Mouse (Mus musculus): ENCODE measurements around the gene 2210408I21Rik.

The 2210408I21Rik gene

DNA sequence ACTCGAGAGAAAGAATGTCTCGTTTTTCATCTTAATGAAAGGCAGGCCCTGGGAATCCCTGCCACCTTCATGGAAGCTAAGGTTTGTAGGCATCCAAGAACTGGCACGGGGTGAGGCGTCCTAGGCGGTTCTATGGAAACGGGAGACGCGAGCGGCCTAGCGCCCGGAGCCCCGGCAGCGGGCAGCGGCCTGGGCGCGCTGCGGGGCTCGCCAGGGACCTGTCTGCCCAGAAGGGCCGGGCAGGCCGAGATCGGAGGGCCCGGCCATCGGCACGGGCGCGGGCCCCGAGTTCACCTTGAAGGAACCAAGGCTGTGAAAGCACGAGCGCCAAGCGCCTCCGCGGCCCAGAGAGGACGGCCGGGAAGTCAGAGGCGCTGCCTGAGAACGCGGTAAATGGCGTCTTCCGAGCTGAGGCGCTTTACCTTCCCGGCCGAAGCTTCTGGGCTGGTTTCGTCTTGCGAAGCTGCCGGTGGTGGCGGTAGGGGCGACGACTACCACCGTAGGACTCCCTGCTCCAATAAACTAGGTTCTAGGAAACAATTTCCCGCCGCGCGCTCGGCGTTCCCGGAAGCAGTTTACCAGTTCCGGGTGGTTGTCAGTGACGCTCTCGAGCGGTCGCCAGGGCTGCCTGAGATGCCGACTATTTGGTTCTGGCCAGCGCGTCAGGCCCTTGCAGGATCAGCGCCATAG, at the start of gene 2210408I21Rik, which contains the start of gene Slf1:
Gene 2210408I21Rik (plus strand): TSS at position 610 of the 690 bp plus-strand sequence.
Gene Slf1 (minus strand): TSS at position 543 of the 690 bp plus-strand sequence.
- peak; percentile 93 to 94 for DNase-seq

- peak; percentile 21 to 35 for DNase-seq
These were observed 42.5 kb upstream of the 2210408I21Rik start for GRCm38 (mm10) chr13:77092876-77093275.

GRCm38 (mm10) chr13:77107734-77108133, 27.6 kb upstream of the 2210408I21Rik start:
- no peak for DNase-seq

GRCm38 (mm10) chr13:77118695-77119094, 16.6 kb upstream of the 2210408I21Rik start:
- no peak for DNase-seq

DNA sequence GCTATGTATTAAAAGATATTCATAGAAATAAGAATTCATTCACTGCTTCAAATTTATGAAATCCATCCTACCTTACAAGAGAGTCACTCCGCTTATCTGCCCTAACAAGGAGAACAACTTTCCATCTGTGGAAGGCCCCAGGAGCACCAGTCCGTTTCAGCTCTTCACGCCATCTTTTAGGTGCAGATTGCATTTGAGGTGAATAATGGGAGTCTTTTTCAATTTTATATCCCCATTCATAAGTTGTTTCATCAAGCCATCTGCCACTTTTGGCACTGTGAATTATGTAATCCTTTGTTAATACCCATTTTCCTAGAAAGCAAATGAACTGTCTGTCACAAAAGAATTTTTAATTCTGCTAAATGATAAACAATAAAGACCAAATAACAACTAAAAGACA, 10.2 kb upstream of the 2210408I21Rik start:
- peak in 1 of 2 experiments; percentile 19 for DNase-seq

GRCm38 (mm10) chr13:77128240-77128639, 7.1 kb upstream of the 2210408I21Rik start:
- no peak for DNase-seq

DNA sequence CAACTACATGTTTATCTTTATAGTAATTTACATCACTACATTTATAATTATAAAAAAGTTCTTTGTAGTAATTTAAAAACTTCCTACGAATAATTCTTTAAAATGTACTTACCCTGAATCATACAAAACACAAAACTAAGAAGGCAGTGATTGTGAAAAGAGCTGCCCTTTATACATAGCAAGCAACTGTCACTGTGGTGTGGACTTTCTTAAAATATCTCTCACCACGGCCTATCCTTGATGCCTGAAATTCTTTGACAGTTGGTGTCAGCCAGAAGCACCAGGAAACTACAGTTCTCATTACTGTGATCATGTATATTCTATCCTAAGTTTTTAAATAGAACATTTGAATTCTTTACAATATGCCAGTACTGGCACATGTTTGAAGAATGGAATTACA, 4.2 kb upstream of the 2210408I21Rik start:
- no peak for DNase-seq

GRCm38 (mm10) chr13:77135621-77135981, 261 bp downstream of the 2210408I21Rik start:
- no peak for DNase-seq

DNA sequence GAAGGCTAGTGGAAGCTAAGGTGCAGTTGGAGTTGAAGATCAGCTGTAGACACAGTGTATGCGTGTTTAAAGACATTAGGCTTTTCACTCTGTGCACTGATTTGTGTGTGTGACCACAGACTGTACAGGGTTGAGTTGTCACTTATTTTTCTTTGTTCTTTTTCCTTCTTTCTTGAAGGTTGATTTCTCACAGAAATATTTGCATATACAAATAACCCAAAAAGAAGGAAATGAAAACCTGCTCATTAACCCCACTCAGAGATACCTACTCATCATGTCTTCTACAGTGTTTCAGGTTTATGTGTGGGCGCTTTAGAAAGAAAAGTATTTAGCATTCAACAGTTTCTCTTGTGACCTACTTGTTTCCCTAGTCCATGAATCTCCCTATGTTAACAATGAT, 5.5 kb downstream of the 2210408I21Rik start:
- no peak for DNase-seq

- DNase-seq: no peak
These were observed 42.6 kb downstream of the 2210408I21Rik start for GRCm38 (mm10) chr13:77177931-77178330.

DNA sequence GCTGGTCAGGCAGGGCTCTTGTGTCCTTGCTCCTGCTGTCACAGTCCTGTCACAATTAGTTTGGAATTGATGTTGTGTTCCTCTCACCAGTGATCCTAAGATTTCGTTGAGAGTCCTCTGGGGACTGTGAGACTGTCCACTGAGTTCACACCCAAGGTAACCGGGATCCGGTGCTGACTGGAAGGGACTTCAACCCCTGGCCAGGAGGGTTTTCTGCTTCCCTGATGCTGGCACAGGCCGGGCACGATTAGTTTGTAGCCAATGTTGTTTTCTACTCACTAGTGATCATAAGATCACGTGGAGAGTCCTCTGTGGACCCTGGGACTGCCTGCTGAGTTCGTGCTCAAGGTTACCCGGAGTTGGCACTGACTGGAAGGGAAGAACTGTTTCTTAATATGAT, 55.3 kb downstream of the 2210408I21Rik start:
- no peak for DNase-seq

- no peak for DNase-seq
These were observed 56.9 kb downstream of the 2210408I21Rik start for GRCm38 (mm10) chr13:77192201-77192600.

- no peak for DNase-seq
These were observed 73.6 kb downstream of the 2210408I21Rik start for GRCm38 (mm10) chr13:77208764-77209418.

GRCm38 (mm10) chr13:77213196-77213595, 77.9 kb downstream of the 2210408I21Rik start:
- no peak for DNase-seq

DNA sequence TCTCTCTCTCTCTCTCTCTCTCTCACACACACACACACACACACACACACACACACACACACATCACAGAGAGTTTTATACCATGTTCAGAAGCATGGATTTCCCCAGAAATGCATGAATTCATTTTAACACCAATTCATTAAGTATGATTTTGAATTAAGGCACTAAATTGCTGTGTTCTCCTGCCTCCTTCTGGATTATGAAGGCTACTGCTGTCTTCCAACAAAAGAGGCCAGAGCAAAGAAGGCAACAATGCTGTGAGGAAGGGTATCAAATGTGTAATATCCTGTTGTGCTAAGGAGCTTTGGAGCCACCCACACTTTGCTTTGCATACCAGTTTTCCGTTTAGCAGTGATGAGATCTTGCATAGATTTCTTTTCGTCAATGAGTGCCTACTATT, 80.1 kb downstream of the 2210408I21Rik start:
- DNase-seq: peak; percentile 4 to 5

DNA sequence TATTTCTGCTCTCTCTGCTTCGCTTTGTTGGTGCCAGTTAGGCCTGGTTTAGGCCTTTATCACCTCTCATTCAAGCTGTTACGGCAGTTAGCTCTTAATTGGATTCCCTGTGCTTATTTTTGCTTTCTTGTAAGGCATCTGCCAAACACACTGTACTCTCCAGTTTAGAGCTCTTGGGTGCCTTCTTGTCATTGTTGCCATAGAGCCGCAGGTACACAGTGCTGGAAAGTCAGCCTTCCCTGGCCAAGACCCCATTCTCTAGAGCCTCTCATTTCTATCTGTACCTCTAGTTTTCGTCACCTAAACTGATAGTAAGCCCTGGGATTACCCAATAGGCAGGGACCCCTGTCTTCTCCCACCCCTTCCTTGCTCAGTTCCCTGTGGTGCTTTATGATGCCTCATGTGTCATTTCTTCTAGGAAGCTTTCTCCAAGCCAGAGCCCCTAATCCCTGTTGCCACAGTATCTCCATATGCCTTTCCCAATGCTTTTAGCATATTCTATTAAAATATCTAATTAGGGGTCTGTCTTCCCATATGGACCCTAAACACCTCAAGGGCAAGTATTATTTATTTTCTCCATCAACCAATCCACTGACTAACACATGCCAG, 82.4 kb downstream of the 2210408I21Rik start:
- no peak for DNase-seq

DNA sequence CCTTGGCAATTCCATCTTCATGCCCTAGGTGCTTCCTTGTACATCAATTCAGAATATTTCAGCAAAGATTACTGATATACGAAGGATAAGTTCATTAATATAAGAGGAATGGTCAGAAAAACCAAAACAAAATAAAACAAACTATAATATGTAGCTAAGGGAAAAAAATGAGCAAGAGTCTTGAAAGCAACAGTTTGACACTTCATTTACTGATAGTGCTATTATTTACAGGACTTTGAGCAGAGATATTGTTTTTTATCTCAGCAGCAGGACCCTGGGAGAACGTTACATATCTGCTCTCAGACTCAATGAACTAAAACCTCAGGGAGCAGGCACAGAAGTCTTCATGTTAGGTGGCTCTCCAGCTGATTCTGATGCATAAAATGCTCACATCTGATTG, 85.7 kb downstream of the 2210408I21Rik start:
- DNase-seq: no peak

GRCm38 (mm10) chr13:77256541-77256940, 121.2 kb downstream of the 2210408I21Rik start:
- no peak for DNase-seq

DNA sequence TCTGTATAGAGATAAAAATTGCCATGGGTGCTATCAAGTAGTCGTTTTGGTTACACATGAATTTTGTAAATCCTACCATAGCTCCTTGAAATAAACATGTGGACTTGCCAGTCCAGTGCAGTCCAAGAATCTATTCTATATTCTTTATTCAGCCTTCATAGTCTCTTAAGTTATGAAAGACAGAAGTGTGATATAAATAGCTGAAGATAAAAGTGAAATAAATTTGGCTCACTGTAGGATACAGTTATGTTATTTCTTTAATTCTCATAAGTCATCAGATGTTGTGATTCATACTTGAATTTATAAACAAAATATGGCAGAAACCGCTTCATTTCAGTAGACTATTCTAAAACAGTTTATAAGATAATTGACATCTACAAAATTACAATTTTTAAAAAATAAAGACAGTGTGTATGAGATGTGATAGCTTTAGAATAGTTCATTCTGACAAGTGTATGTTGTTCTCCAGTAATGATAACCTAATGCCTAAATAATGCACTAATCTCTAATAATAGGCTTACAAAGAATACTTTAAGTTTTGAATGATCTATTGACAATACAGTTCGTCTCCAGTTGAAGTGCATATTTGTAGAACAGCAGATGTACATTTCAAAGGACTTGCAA, 127.5 kb downstream of the 2210408I21Rik start:
- no peak for DNase-seq

DNA sequence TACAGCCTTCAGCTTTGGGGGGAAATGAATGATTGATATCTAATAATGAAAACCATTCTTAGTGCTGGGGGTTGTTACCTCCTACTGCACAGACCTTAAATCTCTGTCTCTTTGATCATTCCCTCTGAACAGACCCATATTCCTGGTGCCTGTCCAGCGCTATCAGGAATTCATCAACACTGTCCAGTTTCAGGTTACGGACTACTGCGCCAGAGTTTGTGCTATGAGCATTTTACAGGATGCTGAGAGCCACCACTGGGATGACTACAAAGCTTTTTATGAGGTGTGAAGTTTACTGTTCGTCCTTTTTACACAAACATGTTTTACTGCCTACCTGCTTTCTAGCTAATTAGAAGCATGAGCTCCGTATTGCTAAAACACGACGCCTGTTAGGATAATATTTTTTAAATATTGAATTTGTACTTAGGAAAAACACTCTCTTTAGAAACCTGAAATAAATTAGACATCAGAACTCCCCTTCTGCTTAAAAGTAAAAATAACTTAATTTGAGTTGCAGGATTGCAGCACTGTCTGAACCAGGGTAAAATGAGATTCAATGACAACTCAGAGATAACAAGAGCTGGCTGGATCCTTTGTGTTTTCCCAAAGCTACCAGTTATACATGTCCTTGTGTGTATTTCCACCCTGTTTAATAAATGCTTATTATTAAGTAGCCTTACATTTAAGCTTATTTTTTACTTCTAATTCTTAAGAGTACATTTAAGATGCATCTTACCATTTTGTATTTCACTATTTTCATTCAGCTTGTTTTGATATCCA, 128.2 kb downstream of the 2210408I21Rik start:
- no peak for DNase-seq

GRCm38 (mm10) chr13:77264481-77264880, 129.1 kb downstream of the 2210408I21Rik start:
- no peak for DNase-seq

DNA sequence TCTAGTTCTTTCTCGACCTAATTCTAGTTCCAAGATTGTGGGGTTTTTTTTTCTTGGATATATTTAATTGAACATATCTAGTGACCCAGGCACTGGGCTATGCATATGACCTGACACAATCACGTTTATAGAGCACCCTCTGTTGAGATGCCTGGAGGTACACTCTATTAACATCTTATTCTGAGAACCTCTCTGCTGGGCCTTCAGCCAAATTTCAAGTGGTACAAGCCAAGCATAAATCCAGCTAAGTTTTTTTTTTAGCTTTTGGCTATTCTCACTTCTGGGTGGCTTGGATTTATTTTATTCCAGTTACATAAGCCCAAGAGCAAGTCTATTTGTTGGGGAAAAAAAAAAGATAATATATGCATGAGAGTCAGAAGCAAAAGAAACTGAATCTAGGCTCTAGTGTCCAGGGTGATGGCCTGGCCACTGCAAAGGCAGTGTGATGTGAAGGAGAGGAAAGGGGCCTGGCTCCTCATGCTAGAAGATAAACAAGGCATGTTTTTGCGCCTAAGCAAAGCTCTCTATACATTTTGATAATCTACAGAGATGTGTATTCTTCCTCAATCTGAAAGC, 139.9 kb downstream of the 2210408I21Rik start:
- peak; percentile 10 to 21 for DNase-seq
